Mouse (Mus musculus) megakaryocyte, embryonic 14.5 days (primary cell): ENCODE measurements around the gene Gm20388. TPM values are rescaled to one million over a fixed set of nuclear protein-coding genes. Genes with fewer than 3 reads are reported as not detected.

ENCODE experiments used
- H3K27me3 ChIP-seq: replicated peaks from 2 replicates; pipeline ENCODE3; 2012; ENCODE audit warnings: inconsistent platforms
- H3K36me3 ChIP-seq: replicated peaks from 2 replicates; pipeline ENCODE3; 2012; ENCODE audit warnings: low read length, inconsistent platforms, mixed read lengths
- H3K4me1 ChIP-seq: 2 replicates; pipeline ENCODE4 v1.6.1; 2012; ENCODE audit warnings: inconsistent platforms
- H3K4me3 ChIP-seq: replicated peaks from 2 replicates; pipeline ENCODE3; 2012; ENCODE audit warnings: moderate library complexity, mild to moderate bottlenecking, inconsistent platforms
- H3K9me3 ChIP-seq: 2 replicates; pipeline ENCODE4 v1.6.1; 2012; ENCODE audit warnings: inconsistent platforms
- FLI1 ChIP-seq: IDR thresholded peaks from 2 replicates; pipeline ENCODE4 v1.6.1; 2012; ENCODE audit warnings: low read length, inconsistent platforms, mixed read lengths
- GATA1 ChIP-seq: IDR thresholded peaks from 3 replicates; pipeline ENCODE4 v1.6.1; 2012; ENCODE audit warnings: mixed read lengths, low read length, inconsistent platforms, borderline replicate concordance
- polyA plus RNA-seq: library from polyadenylated mRNA; stranded (reverse); fragments of >175 nt; gene quantifications from 2 replicates; pipeline ENCODE4 v1.2.3, GENCODE M21; 2012; ENCODE audit warnings: low replicate concordance; ENCODE audit not compliant: insufficient read depth

Gm20388 gene
- polyA plus RNA-seq, 1 experiment: 111 TPM

DNA sequence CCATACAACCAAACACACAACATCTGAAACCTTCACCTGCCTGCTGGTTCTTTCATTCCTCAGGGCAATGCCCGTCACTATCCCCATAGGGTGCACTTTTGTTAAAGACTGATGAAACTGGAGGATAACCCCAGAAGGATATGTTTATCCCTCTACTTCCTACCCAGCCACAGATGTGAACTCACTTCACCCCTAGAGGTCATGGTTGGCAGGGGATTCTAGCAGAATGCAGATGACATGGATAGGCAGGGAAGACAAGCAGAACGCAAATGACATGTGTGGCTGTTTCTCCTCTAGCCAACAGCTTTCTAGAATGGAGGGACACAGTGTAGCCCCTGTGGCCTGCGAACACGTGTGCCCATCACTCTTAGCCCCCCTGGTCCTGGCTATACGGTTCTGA, 2816.8 kb downstream of the Gm20388 start:
- Histone ChIP-seq H3K4me1 (peaks cover 68% of the 10 kb centered on the region), H3K36me3 (no peaks in the 10 kb centered on the region), H3K4me3 (no peak overlapping the region), H3K9me3 (no peaks in the 10 kb centered on the region), H3K27me3 (peaks cover 57% of the 10 kb centered on the region)
- TF ChIP-seq GATA1 (no peak), FLI1 (no peak)

DNA sequence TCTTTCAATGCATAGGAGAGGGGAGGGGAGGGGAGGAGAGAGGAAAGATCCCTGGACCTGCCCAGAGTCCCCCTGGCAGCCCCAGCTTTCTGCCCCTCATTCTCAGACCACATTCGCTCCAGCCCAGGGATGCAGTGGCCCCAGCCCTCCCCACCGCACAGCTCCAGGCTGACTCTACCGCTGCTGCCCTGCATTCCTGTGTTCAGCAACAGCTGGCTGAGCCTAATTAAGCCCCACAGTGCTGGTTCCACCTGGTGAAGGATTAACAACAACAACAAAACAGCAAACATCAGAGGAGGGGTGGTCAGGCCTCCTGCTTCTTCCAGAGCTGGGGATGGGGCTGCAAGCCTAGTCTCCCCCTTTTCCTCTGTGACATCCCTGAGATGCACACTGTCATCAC, 2818.0 kb downstream of the Gm20388 start:
- Histone ChIP-seq H3K4me3 (no peak overlapping the region), H3K9me3 (no peaks in the 10 kb centered on the region), H3K27me3 (peaks cover 58% of the 10 kb centered on the region), H3K4me1 (peaks cover 57% of the 10 kb centered on the region), H3K36me3 (no peaks in the 10 kb centered on the region)
- TF ChIP-seq FLI1 (no peak), GATA1 (no peak)

GRCm38 (mm10) chr8:122735110-122735509, 2824.5 kb downstream of the Gm20388 start:
- H3K4me3 ChIP-seq: peak overlapping the region; percentile 88
- H3K27me3 ChIP-seq: peaks cover 65% of the 10 kb centered on the region
- no peaks in the 10 kb centered on the region for H3K36me3 ChIP-seq
- H3K4me1 ChIP-seq: peaks cover 70% of the 10 kb centered on the region
- no peaks in the 10 kb centered on the region for H3K9me3 ChIP-seq
- TF ChIP-seq FLI1 (no peak), GATA1 (no peak)

DNA sequence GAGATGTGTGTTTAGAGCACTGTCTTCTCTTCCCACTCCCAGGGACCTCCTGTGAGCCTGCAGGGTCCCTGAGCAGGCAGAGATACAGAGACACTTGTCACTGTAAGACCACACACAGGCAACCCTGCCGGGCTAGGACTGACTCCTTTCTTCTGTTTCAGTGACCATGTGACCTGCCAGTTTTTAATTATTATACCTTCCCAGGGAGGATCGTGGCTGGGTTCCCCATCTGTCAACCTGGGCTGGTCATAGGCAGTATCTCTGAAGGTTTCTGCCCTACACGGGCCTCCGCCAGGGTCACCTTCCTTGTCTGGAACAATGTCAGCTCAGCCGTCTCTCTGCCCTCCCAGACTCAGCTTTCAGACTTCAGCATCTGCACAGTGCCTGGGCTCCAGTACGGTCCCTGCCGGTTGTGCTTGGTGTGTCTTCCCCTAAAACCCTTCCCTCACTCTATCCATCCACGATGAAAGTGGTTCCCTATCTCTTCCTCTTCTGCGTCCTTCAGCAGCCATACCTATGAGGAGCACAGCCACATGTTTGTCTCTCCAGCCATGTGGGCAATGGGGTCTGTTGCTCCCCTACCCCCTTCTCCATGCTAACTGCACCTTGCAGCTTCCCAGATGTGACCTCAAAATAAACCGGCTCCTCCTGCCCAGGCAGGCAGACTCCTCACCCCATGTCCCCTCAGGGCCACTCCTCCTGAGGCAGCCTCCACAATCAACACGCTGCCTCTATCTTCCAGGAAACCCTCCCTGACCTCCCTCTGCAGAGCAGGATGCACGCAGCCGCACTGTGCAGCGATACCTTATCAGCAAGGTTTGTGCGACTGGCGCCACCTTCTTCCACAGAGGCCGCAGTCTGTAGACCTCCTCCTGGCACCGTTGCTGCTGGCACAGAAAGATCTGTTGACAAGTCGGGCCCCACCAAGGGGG, 2825.2 kb downstream of the Gm20388 start:
- TF ChIP-seq FLI1 (no peak), GATA1 (no peak)
- H3K9me3 ChIP-seq: no peaks in the 10 kb centered on the region
- peaks cover 77% of the 10 kb centered on the region for H3K4me1 ChIP-seq
- peaks cover 70% of the 10 kb centered on the region for H3K27me3 ChIP-seq
- peak overlapping the region; percentile 88 for H3K4me3 ChIP-seq
- no peaks in the 10 kb centered on the region for H3K36me3 ChIP-seq

- Histone ChIP-seq H3K4me3 (peak overlapping the region; percentile 88), H3K27me3 (peaks cover 76% of the 10 kb centered on the region), H3K9me3 (no peaks in the 10 kb centered on the region), H3K4me1 (peaks cover 79% of the 10 kb centered on the region), H3K36me3 (no peaks in the 10 kb centered on the region)
- TF ChIP-seq GATA1 (no peak), FLI1 (no peak)
Measured at GRCm38 (mm10) chr8:122736623-122737022, 2826.0 kb downstream of the Gm20388 start.

DNA sequence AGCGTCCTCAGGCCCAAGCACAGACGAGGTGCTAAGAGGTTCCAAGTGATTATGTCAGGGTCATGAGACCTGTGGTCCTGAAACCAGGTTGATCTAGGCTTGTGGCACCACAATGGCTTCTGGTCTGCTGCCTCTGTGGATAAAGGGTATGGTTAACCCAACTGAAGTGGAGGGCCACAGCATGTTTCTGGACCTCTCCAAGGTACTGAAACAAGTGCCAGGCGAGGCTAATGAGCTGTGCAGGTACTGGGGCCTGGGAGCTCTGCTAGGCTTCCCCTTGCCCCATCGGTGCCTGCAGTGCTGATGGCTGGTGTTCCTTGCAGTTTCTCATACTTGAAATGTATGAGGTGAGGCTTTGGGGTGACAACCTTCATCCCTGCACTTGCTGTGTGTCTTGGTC, 2826.4 kb downstream of the Gm20388 start:
- Histone ChIP-seq H3K4me1 (peaks cover 81% of the 10 kb centered on the region), H3K9me3 (no peaks in the 10 kb centered on the region), H3K4me3 (no peak overlapping the region), H3K36me3 (no peaks in the 10 kb centered on the region), H3K27me3 (peaks cover 76% of the 10 kb centered on the region)
- TF ChIP-seq GATA1 (no peak), FLI1 (no peak)

DNA sequence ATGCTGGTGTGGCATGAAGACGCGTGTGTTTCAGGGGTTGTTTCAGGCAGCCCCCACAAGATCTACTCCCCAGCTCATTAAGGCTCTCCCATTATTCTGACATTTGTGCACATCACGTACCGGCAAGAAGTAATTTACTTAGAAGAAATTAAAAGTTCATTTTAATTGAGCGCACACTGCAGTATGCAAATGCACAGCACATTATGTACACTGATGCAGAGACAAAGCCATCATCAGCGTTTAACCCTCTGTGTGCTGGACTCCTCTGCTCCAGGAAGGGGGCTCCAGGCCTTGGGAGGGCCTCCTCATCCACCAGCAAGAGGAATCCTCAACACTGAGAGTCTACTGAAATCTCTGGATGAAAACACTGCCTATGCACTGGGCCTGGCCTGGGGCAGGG, 2827.2 kb downstream of the Gm20388 start:
- H3K36me3 ChIP-seq: no peaks in the 10 kb centered on the region
- H3K4me1 ChIP-seq: peaks cover 80% of the 10 kb centered on the region
- H3K4me3 ChIP-seq: peak overlapping the region; percentile 20
- no peak for TF ChIP-seq GATA1
- H3K27me3 ChIP-seq: peaks cover 76% of the 10 kb centered on the region
- no peaks in the 10 kb centered on the region for H3K9me3 ChIP-seq

GRCm38 (mm10) chr8:122739102-122739725, 2828.6 kb downstream of the Gm20388 start:
- Histone ChIP-seq H3K27me3 (peaks cover 76% of the 10 kb centered on the region), H3K4me3 (no peak overlapping the region), H3K36me3 (no peaks in the 10 kb centered on the region), H3K4me1 (peaks cover 77% of the 10 kb centered on the region), H3K9me3 (no peaks in the 10 kb centered on the region)
- TF ChIP-seq GATA1 (no peak), FLI1 (no peak)

DNA sequence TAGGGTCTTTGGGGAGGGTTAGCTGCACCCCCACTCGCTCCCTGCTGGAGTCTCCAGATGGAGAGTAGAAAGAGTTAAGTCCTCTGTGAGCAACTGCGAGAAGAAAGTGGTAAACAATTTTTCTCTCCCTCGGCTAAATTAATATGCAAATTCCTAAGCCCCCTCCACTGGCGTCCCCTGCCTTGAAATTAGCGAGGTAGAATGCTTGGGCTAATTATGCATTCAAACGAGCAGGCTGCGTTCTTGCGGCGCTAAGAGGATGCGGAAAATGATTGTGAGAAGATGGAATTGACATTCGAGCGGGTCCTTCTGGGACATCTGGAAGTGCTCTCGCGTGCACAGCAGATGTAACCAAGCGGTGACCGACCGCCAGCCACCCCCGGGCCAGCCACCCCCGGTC, 2831.8 kb downstream of the Gm20388 start:
- Histone ChIP-seq H3K36me3 (no peaks in the 10 kb centered on the region), H3K4me1 (peaks cover 73% of the 10 kb centered on the region), H3K4me3 (no peak overlapping the region), H3K27me3 (peaks cover 96% of the 10 kb centered on the region), H3K9me3 (peaks cover 4% of the 10 kb centered on the region; the same call in 1 of the 2 replicates)
- no peak for TF ChIP-seq GATA1
- no peak for TF ChIP-seq FLI1

DNA sequence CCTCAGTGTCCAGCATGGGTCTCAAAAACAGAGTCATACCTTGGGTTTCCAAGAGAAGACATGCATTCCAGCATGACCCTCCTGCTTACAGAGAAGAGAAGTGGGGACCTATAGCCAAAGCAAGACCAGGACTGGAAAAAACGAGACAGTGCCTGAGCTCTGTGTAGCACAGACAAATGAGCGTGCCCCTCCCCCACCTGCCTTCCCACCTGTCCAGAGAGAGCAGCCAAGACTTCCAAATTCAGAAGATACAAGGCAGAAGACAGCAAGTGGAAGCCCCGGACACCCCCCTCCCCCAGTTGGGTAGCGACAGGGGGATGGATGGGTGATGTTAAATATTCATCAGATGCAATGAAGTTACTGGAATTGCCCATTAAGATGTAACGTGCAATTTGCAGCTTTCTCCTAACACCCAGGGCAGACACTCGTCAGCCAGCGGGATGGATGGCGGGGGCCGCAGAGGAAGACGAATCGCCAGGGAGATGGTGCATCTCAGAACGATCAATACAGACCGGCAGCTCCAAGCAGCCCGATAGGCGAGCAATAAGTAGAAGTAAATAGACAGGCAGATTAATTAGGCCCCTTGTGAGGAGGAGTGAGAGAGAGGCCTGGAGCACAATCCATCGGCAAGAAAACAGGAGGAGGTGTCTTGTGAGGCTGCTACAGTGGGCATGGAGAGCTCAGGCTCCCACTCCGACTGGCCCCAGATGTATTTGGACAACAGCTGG, 2834.5 kb downstream of the Gm20388 start:
- Histone ChIP-seq H3K27me3 (peaks cover 99% of the 10 kb centered on the region), H3K36me3 (no peaks in the 10 kb centered on the region), H3K4me1 (peaks cover 56% of the 10 kb centered on the region), H3K9me3 (peaks cover 4% of the 10 kb centered on the region; the same call in 1 of the 2 replicates), H3K4me3 (no peak overlapping the region)
- TF ChIP-seq GATA1 (no peak), FLI1 (no peak)
